Mouse (Mus musculus): ENCODE results near the gene Keap1.

- TF ChIP-seq CTCF (IDR thresholded peaks at IDR 0.05; ENCODE audit: low read depth): no peak
- no peak for TF ChIP-seq EP300 (IDR thresholded peaks at IDR 0.05; ENCODE audit: low read depth)
Observed at GRCm38 (mm10) chr9:21224576-21225414, 14.4 kb downstream of the Keap1 start.
